Mouse (Mus musculus): ENCODE results near the gene Iqgap2. TPM values are rescaled to one million over a fixed set of nuclear protein-coding genes. Genes with fewer than 3 reads are reported as not detected.

Iqgap2 gene
- polyA plus RNA-seq, 1 experiment from 2014 or later: 5.2 TPM

DNA sequence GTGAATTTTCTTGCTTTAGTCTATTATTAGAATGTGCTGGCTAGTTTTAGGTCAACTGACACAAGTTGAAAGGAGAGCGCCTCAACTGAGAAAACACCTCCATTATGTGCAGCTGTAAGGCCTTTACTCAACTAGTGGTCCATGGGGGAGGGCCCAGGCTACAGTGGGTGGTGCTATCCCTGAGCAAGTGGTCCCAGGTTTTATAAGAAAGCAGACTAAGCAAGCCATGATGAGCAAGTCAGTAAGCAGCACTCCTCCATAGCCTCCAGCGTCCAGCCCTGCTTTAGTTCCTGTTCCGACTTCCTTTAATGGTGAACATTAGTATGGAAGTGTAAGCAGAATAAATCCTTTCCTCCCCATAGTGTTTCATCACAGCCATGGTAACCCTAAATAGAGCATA, 11.0 kb upstream of the Iqgap2 start:
- H3K4me1 ChIP-seq (replicated peaks; ENCODE audit: control insufficient read depth, insufficient read depth, low read length): no peaks in the 10 kb centered on the region
- H3K36me3 ChIP-seq (ENCODE audit: control insufficient read depth, insufficient read depth, low read length): no peaks in the 10 kb centered on the region
- no peak overlapping the region for H3K4me2 ChIP-seq (ENCODE audit: low read depth, low read length)
- peaks cover 4% of the 10 kb centered on the region; the same call in 1 of the 2 replicates for H3K9me3 ChIP-seq (ENCODE audit: control insufficient read depth, low read length)
- H3K27ac ChIP-seq (ENCODE audit: low read length): no peak overlapping the region
- H3K27me3 ChIP-seq (ENCODE audit: control insufficient read depth, insufficient read depth, low read depth, low read length): no peaks in the 10 kb centered on the region
- WGBS: 89% methylated on average over 3 of the region's 3 CpGs
- H3K9ac ChIP-seq (ENCODE audit: low read length): no peak overlapping the region
- H3K4me3 ChIP-seq (ENCODE audit: low read length): no peak overlapping the region
- no peak for ATAC-seq (ENCODE audit: low read depth)

DNA sequence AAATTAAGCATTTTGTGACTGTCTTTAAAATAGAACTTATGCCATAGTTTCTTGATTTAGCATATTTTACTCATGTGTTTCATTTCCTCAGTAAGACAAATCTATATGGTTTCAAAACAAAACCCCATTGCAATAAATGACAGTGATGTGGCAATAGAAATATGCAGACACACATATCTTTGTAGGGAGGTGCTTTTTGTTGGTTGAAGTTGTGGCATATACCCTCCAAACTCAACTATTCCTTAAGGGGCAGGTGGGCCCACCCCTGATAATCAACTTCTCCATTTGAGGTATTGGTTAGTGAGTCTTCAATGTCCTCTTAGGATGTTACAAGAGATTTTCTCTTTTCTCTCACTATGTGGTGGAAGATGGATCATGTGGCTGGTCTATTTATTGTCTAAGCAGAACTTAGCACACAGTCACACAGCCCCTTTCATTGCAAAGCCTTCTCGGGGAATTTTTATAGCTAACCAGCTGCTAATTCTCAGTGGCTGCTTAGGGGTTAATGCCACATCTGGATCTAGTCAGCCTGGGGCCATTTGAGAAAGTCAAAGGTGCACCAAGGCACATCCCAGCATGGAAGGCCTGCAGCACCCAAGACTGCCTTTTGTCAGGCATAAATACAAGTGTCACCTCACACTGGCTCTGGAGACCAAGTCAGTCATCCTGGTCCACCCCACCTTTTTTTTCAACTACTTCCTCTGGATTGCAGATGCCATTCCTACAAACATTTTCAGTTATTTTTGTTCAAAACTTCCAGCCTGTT, 8.3 kb upstream of the Iqgap2 start:
- no peak overlapping the region for H3K27ac ChIP-seq (ENCODE audit: low read length)
- no peak overlapping the region for H3K4me3 ChIP-seq (ENCODE audit: low read length)
- ATAC-seq (ENCODE audit: low read depth): no peak
- H3K4me2 ChIP-seq (ENCODE audit: low read depth, low read length): no peak overlapping the region
- H3K9me3 ChIP-seq (ENCODE audit: control insufficient read depth, low read length): no peaks in the 10 kb centered on the region
- H3K27me3 ChIP-seq (ENCODE audit: control insufficient read depth, insufficient read depth, low read depth, low read length): no peaks in the 10 kb centered on the region
- H3K9ac ChIP-seq (ENCODE audit: low read length): no peak overlapping the region
- H3K36me3 ChIP-seq (ENCODE audit: control insufficient read depth, insufficient read depth, low read length): no peaks in the 10 kb centered on the region
- no peaks in the 10 kb centered on the region for H3K4me1 ChIP-seq (replicated peaks; ENCODE audit: control insufficient read depth, insufficient read depth, low read length)
- WGBS: 52% methylated on average over 1 of the region's 1 CpGs

DNA sequence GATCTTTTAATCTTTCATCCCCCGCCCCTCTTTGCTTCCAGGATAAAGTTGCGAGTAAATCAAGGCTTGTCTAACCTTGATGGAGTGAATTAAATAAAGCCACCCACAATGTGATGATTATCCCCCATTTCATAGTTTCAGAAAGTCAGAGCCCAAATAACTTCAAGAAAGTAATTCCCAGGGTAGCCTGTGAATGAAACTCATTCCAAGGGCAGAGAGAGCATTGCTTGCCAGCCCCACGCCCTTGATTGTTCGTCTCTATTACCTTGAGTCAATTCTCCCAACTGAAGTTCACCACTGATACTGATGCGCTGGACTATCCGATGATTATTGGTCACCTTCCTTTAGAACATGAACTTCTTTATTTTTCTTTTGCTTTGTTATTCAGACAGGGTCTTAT, 4.8 kb upstream of the Iqgap2 start:
- WGBS: 77% methylated on average over 6 of the region's 6 CpGs
- Histone ChIP-seq H3K27ac (ENCODE audit: low read length) (no peak overlapping the region), H3K36me3 (ENCODE audit: control insufficient read depth, insufficient read depth, low read length) (no peaks in the 10 kb centered on the region), H3K27me3 (ENCODE audit: control insufficient read depth, insufficient read depth, low read depth, low read length) (no peaks in the 10 kb centered on the region), H3K9ac (ENCODE audit: low read length) (no peak overlapping the region), H3K4me1 (replicated peaks; ENCODE audit: control insufficient read depth, insufficient read depth, low read length) (peaks cover 4% of the 10 kb centered on the region; the same call in 1 of the 2 replicates), H3K9me3 (ENCODE audit: control insufficient read depth, low read length) (no peaks in the 10 kb centered on the region), H3K4me2 (ENCODE audit: low read depth, low read length) (no peak overlapping the region), H3K4me3 (ENCODE audit: low read length) (no peak overlapping the region)
- ATAC-seq (ENCODE audit: low read depth): no peak

DNA sequence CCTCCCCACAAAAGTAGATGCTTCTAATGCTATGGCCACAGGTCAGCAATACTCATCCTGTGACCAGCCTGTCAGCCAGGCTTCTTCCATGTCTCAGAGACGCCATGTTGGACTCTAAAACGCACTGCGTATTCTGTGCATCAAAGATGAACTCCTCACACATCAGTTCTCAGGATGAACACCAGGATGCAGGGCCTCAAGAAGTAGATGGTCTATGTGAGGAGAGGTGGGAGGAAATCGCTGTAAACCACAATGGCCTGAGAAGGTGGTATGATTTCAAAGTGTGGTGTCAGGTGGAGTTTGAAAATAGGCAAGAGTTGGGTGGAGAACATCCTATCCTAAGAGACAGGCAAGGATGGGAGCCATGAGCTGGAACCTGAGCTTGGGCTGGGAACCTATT, 1.4 kb upstream of the Iqgap2 start:
- Histone ChIP-seq H3K4me3 (ENCODE audit: low read length) (no peak overlapping the region), H3K27ac (ENCODE audit: low read length) (no peak overlapping the region), H3K9me3 (ENCODE audit: control insufficient read depth, low read length) (no peaks in the 10 kb centered on the region), H3K36me3 (ENCODE audit: control insufficient read depth, insufficient read depth, low read length) (no peaks in the 10 kb centered on the region), H3K27me3 (ENCODE audit: control insufficient read depth, insufficient read depth, low read depth, low read length) (no peaks in the 10 kb centered on the region), H3K4me2 (ENCODE audit: low read depth, low read length) (no peak overlapping the region), H3K4me1 (replicated peaks; ENCODE audit: control insufficient read depth, insufficient read depth, low read length) (peaks cover 16% of the 10 kb centered on the region), H3K9ac (ENCODE audit: low read length) (no peak overlapping the region)
- 88% methylated on average over 4 of the region's 4 CpGs for WGBS
- no peak for ATAC-seq (ENCODE audit: low read depth)

DNA sequence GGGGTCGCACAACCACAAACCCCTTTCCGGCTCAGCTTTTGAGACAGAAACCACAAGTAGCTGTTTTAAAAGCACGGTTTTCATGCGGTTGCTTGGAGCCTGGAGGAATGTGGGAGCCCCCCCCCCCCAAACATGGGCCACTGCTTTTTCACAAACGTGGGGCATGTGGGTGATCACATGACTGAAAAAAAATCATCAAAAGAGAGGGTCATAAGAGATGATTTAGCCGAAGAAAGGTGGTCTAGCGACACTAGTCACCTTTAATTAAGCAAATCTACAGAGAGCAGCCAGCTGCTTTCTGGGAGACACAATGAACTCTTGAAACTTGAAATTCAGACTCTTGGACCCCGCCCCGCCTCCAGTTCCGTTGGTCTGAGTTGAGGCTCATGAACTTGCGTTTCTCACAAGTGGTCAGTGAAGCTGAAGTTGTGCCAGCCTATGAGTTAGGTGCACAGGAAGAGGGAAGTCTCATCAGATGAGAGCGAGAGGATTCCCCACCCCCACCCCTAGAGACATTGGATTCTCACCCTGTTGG, 956 bp upstream of the Iqgap2 start:
- no peak for ATAC-seq (ENCODE audit: low read depth)
- H3K9ac ChIP-seq (ENCODE audit: low read length): peak overlapping the region; percentile 77

DNA sequence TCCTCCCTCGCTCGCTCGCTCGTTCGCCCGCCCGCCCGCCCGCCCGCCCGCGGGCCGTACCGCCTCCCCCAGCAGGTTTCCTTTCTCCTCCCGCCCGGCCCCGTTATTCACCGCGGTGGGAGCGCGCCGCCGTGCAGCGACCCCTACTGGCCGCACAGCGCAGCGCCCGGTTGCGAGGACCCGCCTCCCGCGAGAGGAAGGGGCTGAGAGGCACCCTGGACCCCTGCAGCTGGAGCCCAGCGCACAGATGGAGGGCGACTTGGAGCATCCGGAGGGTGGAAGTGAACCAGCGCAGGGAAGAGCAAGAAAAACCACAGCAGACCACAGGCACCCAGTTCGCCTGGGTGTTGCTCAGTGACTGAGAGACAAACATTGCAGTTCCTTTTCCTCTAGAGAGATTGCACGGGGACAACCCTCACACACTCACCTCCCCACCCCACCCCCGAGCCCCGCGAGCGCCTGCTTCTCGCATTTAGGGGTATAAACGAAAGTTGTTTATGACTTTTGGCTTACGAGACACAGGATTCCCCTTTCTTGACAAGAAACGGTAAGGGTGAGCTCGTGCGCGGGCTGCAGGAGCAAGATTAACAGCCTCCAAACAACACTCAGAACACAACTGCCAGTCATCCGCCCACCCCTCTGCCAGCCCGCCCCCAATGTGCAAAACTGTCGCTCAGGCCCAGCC, 346 bp upstream of the Iqgap2 start:
- no peak overlapping the region for H3K27ac ChIP-seq (ENCODE audit: low read length)
- no peaks in the 10 kb centered on the region for H3K9me3 ChIP-seq (ENCODE audit: control insufficient read depth, low read length)
- peak; percentile 91 for ATAC-seq (ENCODE audit: low read depth)
- H3K36me3 ChIP-seq (ENCODE audit: control insufficient read depth, insufficient read depth, low read length): no peaks in the 10 kb centered on the region
- H3K4me3 ChIP-seq (ENCODE audit: low read length): peak overlapping the region; percentile 68
- H3K4me1 ChIP-seq (replicated peaks; ENCODE audit: control insufficient read depth, insufficient read depth, low read length): peaks cover 16% of the 10 kb centered on the region
- 0% methylated on average over 31 of the region's 52 CpGs for WGBS
- H3K27me3 ChIP-seq (ENCODE audit: control insufficient read depth, insufficient read depth, low read depth, low read length): no peaks in the 10 kb centered on the region
- peak overlapping the region; percentile 99 for H3K4me2 ChIP-seq (ENCODE audit: low read depth, low read length)
- H3K9ac ChIP-seq (ENCODE audit: low read length): peak overlapping the region; percentile 77

More for the DNA sequence above, 956 bp upstream of the Iqgap2 start:
- 16% methylated on average over 12 of the region's 12 CpGs for WGBS
- Histone ChIP-seq H3K36me3 (ENCODE audit: control insufficient read depth, insufficient read depth, low read length) (no peaks in the 10 kb centered on the region), H3K4me2 (ENCODE audit: low read depth, low read length) (peak overlapping the region; percentile 99), H3K27me3 (ENCODE audit: control insufficient read depth, insufficient read depth, low read depth, low read length) (no peaks in the 10 kb centered on the region), H3K27ac (ENCODE audit: low read length) (no peak overlapping the region), H3K4me1 (replicated peaks; ENCODE audit: control insufficient read depth, insufficient read depth, low read length) (peaks cover 16% of the 10 kb centered on the region), H3K4me3 (ENCODE audit: low read length) (peak overlapping the region; percentile 68), H3K9me3 (ENCODE audit: control insufficient read depth, low read length) (no peaks in the 10 kb centered on the region)

DNA sequence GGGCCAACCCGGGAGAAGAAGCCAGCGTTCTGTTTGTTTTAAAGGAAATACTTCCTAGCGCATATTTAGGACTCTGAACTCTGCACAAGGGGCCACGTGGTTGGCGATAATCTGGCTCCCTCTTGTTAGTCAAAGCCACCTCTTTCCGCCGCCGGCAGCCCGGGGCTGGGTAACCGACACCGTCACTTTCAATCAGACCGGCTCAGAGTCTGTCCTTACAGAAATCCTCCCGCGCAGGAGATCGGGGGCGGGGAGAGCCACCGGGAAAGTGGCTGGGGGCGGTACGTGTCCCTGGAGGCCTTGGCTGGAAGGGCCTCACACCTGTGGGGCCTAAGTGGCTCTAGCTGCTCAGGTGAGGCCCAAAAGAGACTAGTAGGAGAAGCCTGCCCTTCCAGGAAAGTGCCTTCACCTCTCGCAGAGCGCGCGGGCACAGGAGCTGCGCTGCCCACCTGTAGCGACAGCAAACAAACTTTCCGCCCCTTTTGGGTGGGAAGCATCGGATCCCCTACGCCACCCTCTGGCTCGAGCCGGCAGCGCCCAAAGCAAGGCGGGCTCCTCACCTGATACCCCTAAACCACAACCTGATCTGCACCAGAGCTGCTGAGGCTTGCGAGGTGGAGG, 761 bp downstream of the Iqgap2 start:
- 0 out of 2 replicates have a peak overlapping the region, but pooled peaks have one; percentile 39 for H3K27ac ChIP-seq (ENCODE audit: low read length)
- H3K4me1 ChIP-seq (replicated peaks; ENCODE audit: control insufficient read depth, insufficient read depth, low read length): peaks cover 16% of the 10 kb centered on the region
- H3K9me3 ChIP-seq (ENCODE audit: control insufficient read depth, low read length): no peaks in the 10 kb centered on the region
- peak overlapping the region; percentile 99 for H3K4me2 ChIP-seq (ENCODE audit: low read depth, low read length)
- under 1% methylated on average over 33 of the region's 33 CpGs for WGBS
- no peaks in the 10 kb centered on the region for H3K36me3 ChIP-seq (ENCODE audit: control insufficient read depth, insufficient read depth, low read length)
- no peaks in the 10 kb centered on the region for H3K27me3 ChIP-seq (ENCODE audit: control insufficient read depth, insufficient read depth, low read depth, low read length)
- H3K4me3 ChIP-seq (ENCODE audit: low read length): peak overlapping the region; percentile 68
- ATAC-seq (ENCODE audit: low read depth): peak; percentile 29; the same call in 1 of the 2 replicates
- peak overlapping the region; percentile 77 for H3K9ac ChIP-seq (ENCODE audit: low read length)

DNA sequence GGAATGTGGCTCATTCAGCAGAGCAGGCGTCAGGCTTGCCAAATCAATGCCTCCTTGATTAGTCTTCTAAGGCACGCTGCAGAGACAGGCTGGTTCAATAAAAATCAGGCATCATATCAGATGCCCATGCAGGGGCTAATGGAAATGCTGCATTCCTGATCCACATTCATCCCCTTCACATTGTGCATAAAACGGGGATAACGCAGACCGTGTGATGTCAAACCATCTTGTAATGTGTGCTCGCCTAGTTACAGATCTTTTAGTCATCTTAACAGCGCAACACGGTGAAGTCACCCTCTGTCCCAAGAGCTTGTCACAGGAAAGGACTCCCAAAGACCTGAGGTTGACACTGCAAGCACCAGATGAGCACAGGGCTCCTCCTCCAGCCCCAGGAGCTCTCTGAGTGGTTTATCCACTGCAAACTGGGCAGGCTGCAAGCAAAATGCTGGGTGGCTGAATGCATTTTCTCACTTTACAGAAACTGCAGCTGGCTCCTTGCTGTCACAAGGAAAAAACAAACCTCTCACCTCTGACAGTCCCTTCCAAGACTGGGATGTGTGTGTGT, 1.7 kb downstream of the Iqgap2 start:
- no peak overlapping the region for H3K27ac ChIP-seq (ENCODE audit: low read length)
- H3K4me2 ChIP-seq (ENCODE audit: low read depth, low read length): peak overlapping the region; percentile 27
- no peak for ATAC-seq (ENCODE audit: low read depth)
- H3K9ac ChIP-seq (ENCODE audit: low read length): no peak overlapping the region
- no peak overlapping the region for H3K4me3 ChIP-seq (ENCODE audit: low read length)
- no peaks in the 10 kb centered on the region for H3K27me3 ChIP-seq (ENCODE audit: control insufficient read depth, insufficient read depth, low read depth, low read length)
- no peaks in the 10 kb centered on the region for H3K9me3 ChIP-seq (ENCODE audit: control insufficient read depth, low read length)
- H3K36me3 ChIP-seq (ENCODE audit: control insufficient read depth, insufficient read depth, low read length): no peaks in the 10 kb centered on the region
- 28% methylated on average over 8 of the region's 8 CpGs for WGBS
- H3K4me1 ChIP-seq (replicated peaks; ENCODE audit: control insufficient read depth, insufficient read depth, low read length): peaks cover 16% of the 10 kb centered on the region

DNA sequence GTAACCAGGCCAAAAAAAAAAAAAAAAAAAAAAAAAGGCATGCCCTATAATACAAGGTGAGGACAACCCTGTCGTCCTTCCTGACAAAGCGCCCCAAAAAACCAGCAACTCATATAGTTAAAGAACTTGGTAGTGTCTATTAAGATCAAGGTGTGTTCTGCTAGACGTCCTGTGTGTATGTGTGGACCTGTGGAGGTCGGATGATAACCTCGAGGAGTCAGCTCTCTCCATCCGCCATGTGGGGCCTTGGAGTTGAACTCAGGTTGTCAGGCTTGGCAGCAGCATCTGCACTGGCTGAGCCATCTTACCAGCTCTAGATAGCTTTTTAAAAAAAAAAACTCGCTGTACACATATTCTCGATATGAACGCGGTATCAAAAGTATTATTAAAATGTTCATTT, 2.4 kb downstream of the Iqgap2 start:
- WGBS: 82% methylated on average over 10 of the region's 10 CpGs
- Histone ChIP-seq H3K4me2 (ENCODE audit: low read depth, low read length) (no peak overlapping the region), H3K9ac (ENCODE audit: low read length) (no peak overlapping the region), H3K4me3 (ENCODE audit: low read length) (no peak overlapping the region), H3K9me3 (ENCODE audit: control insufficient read depth, low read length) (no peaks in the 10 kb centered on the region), H3K27ac (ENCODE audit: low read length) (no peak overlapping the region), H3K36me3 (ENCODE audit: control insufficient read depth, insufficient read depth, low read length) (no peaks in the 10 kb centered on the region), H3K27me3 (ENCODE audit: control insufficient read depth, insufficient read depth, low read depth, low read length) (no peaks in the 10 kb centered on the region), H3K4me1 (replicated peaks; ENCODE audit: control insufficient read depth, insufficient read depth, low read length) (peaks cover 16% of the 10 kb centered on the region)
- no peak for ATAC-seq (ENCODE audit: low read depth)
